Mouse (Mus musculus): ENCODE measurements at regions not wholly inside any gene's neighbourhood (a gene's known extent, or its start where the extent isn't known, plus 50 kb on each side); places are given as distances from the start of the nearest gene placed in this dataset.

DNA sequence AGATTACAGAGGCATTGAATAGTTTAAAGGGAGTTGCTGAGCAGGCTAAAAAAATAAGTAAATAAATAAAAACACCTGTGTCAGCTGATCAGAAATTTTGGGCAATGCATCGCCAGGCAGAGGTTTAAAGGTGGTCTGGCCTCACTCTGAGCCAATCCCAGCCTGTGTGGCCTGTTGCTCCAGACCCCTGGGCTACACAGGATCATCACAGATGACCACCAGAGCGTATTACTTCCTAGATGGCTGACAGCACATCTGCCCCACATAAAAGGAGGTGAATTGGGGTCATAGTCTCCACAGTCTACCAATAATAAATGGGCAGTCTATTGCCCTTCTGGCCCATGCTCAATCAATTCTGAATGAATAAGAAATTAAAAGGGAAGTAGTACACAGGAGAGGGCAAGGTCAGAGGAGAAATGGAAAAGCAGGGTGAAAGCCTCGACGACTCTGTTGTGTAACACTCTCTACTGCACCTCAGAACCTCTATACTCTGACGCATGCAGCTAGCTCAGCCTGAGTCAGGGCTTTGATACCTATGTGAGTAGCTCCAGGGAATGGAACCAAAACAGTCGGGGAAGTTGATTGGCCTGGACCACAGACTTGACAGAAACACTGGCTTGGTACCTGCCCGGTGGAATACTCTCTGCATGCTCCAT lies 124.2 kb upstream of the Thsd7b start:
- no peak for TF ChIP-seq CTCF (IDR thresholded peaks at IDR 0.05; ENCODE audit: control insufficient read depth, insufficient read depth, insufficient replicate concordance, low read depth, low read length)
- no peak for TF ChIP-seq POLR2A (IDR thresholded peaks at IDR 0.05; ENCODE audit: control insufficient read depth, low read depth, low read length)
